Mouse (Mus musculus): Measurements from ENCODE around the gene Lhfpl2. TPM values are rescaled to one million over a fixed set of nuclear protein-coding genes. Genes with fewer than 3 reads are reported as not detected.

The Lhfpl2 gene
- polyA plus RNA-seq, 1 experiment: 35.7 TPM

DNA sequence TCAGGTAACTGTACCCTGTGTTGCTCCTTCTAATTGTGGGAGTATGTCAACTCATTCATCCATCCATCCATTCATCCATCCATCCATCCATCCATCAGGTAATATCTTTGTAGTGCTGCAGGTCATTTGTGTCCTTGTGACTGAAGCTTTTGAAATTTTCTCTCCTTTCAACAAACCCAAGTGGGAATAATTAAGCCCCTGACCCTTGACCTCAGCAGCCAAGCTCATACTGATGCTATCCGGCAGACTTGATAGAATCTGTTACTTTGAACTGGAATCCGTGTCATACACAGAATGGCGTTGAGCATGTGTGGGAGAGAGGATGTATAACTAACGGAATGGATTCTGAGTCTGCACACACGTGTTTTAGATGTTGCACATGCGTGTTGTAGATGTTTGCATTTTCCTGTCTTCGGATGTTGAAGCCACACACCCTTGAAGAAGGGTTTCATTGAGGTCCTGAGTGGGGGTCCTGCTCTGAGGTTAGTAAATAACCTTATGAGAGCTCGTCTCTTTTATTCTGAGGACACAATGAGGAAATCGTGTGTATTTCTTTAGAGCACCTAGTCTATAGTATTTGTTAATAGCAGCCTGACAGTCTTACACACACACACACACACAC, 3.8 kb downstream of the Lhfpl2 start:
- no peak for TF ChIP-seq TCF12 (IDR thresholded peaks at IDR 0.05; ENCODE audit: insufficient read depth, poor library complexity, severe bottlenecking)
- peak; percentile 55 for TF ChIP-seq POLR2AphosphoS2 (IDR thresholded peaks at IDR 0.05; ENCODE audit: insufficient read length, low read depth)
- H3K36me3 ChIP-seq (ENCODE audit: control insufficient read depth, insufficient read depth): no peaks in the 10 kb centered on the region

DNA sequence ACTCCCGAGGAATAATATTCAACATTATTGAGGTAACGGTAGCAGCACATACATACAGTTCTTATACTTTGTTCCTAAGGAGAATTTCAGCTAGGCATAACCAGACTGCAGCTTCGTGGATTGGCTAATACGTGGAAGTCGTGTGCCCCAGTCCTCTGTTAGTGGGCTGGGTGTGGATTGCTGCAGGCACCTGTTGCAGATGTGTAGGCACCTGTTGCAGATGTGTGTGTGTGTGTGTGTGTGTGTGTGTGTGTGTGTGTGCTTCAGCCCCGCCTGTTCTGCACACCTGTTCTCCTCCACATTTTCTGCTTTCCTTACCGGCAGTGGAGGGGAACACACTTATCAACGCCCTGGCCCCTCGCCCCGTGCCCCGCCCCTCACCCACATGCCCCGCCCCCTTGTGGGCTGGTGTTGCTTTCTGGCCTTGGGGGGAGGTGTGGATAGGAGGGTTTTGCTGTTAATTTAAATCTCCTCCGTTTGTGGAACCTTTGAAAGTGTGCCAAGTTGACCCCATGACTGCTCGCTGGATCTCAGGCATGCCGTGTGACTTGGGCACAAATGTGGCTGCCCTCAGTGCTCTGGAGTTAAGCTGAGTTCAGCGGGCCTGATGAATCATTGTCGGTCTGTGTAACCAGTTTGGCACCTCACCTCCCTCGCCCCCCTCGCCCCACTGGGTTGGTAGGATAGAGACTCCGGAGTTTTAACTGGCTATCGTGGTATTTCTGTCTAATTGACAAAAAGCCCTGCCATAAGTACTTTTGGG, 4.9 kb downstream of the Lhfpl2 start:
- no peak overlapping the region for H3K4me3 ChIP-seq
- peaks cover 91% of the 10 kb centered on the region for H3K79me2 ChIP-seq (ENCODE audit: control insufficient read depth, insufficient read depth)

More for the DNA sequence above, 3.8 kb downstream of the Lhfpl2 start:
- peaks cover 79% of the 10 kb centered on the region for H3K79me2 ChIP-seq (ENCODE audit: control insufficient read depth, insufficient read depth)
- H3K4me2 ChIP-seq (ENCODE audit: low read depth): no peak overlapping the region
- no peaks in the 10 kb centered on the region for H3K27me3 ChIP-seq (ENCODE audit: control insufficient read depth, insufficient read depth, insufficient read length)
- no peak overlapping the region for H3K4me3 ChIP-seq
- H3ac ChIP-seq (ENCODE audit: control insufficient read depth, insufficient read length): no peak overlapping the region

DNA sequence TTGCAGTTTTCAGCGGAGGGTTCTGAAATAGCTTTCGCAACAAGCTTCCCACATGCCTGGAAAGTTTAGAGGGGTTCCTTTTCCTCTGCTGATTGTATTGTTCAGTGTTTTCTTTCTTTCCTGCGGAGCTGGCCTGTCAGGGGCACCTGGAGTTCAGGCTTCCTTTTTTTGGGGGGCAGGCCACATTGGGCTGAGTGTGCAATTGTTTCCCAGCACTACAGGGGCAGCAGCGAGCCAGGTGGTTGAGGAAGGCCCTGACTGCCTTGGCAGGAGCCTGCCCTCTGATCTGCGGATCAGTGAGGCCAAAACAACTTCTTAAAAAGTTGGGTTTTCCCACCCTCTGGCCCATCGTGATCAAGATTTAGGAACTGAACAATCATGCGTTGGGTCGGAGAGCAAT, 5.6 kb downstream of the Lhfpl2 start:
- H3K4me3 ChIP-seq: no peak overlapping the region
- no peaks in the 10 kb centered on the region for H3K27me3 ChIP-seq (ENCODE audit: control insufficient read depth, insufficient read depth, insufficient read length)
- no peak overlapping the region for H3ac ChIP-seq (ENCODE audit: control insufficient read depth, insufficient read length)
- no peaks in the 10 kb centered on the region for H3K36me3 ChIP-seq (ENCODE audit: control insufficient read depth, insufficient read depth)
- peak overlapping the region; percentile 74 for H3K4me2 ChIP-seq (ENCODE audit: low read depth)
- TF ChIP-seq MAX (IDR thresholded peaks at IDR 0.05; ENCODE audit: low read depth) (no peak), CEBPB (IDR thresholded peaks at IDR 0.05; ENCODE audit: insufficient read depth, poor library complexity, severe bottlenecking) (peak; percentile 34; the same call in 1 of the 2 replicates), POLR2AphosphoS2 (IDR thresholded peaks at IDR 0.05; ENCODE audit: insufficient read length, low read depth) (no peak), USF1 (IDR thresholded peaks at IDR 0.05; ENCODE audit: low read depth) (no peak), TCF12 (IDR thresholded peaks at IDR 0.05; ENCODE audit: insufficient read depth, poor library complexity, severe bottlenecking) (no peak), E2F4 (IDR thresholded peaks at IDR 0.05; ENCODE audit: insufficient read depth) (no peak)
- peaks cover 95% of the 10 kb centered on the region for H3K79me2 ChIP-seq (ENCODE audit: control insufficient read depth, insufficient read depth)

More for the DNA sequence above, 4.9 kb downstream of the Lhfpl2 start:
- H3K4me2 ChIP-seq (ENCODE audit: low read depth): peak overlapping the region; percentile 74
- H3ac ChIP-seq (ENCODE audit: control insufficient read depth, insufficient read length): no peak overlapping the region
- peak; percentile 3 to 89 (median 71) for TF ChIP-seq MYOD1 (IDR thresholded peaks at IDR 0.05; ENCODE audit: control insufficient read depth in 1 of 3, insufficient read length in 2 of 3, low read depth in 2 of 3)
- no peak for TF ChIP-seq MAX (IDR thresholded peaks at IDR 0.05; ENCODE audit: low read depth)
- TF ChIP-seq TCF3 (IDR thresholded peaks at IDR 0.05; ENCODE audit: insufficient read length, low read depth): peak; percentile 63
- peak; percentile 12 for TF ChIP-seq POLR2A (IDR thresholded peaks at IDR 0.05; ENCODE audit: insufficient read length, low read depth)
- TF ChIP-seq TCF12 (IDR thresholded peaks at IDR 0.05; ENCODE audit: insufficient read depth, poor library complexity, severe bottlenecking): peak; percentile 43
- TF ChIP-seq POLR2AphosphoS2 (IDR thresholded peaks at IDR 0.05; ENCODE audit: insufficient read length, low read depth): peak; percentile 76
- peak; percentile 23 to 83 (median 65) for TF ChIP-seq MYOG (IDR thresholded peaks at IDR 0.05; ENCODE audit: control insufficient read depth in 1 of 3, insufficient read depth in 1 of 3, insufficient read length in 2 of 3, low read depth in 2 of 3)
- no peak for TF ChIP-seq CEBPB (IDR thresholded peaks at IDR 0.05; ENCODE audit: insufficient read depth, poor library complexity, severe bottlenecking)
- peak; percentile 9 for TF ChIP-seq USF1 (IDR thresholded peaks at IDR 0.05; ENCODE audit: low read depth)
- H3K27me3 ChIP-seq (ENCODE audit: control insufficient read depth, insufficient read depth, insufficient read length): no peaks in the 10 kb centered on the region
- H3K36me3 ChIP-seq (ENCODE audit: control insufficient read depth, insufficient read depth): no peaks in the 10 kb centered on the region

DNA sequence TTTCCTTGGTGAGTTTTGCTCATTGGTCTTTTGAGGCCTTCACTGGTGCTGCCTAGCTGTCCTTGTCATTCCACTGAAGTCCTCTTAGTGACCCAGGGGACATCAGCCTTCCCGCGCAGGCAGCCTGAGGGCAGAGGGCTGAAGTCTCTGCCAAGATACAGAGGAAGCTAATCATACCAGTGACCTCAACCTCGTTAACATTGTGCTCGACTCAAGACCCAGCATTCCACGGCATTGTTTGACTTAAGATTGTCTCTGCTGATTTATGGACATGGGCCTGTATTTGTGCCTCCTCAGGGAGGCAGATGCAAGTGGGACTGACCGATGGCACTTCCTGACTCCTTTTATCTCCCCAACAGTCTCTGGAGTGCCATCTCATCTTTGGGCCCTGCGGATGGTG, 7.0 kb downstream of the Lhfpl2 start:
- no peaks in the 10 kb centered on the region for H3K36me3 ChIP-seq (ENCODE audit: control insufficient read depth, insufficient read depth)
- H3ac ChIP-seq (ENCODE audit: control insufficient read depth, insufficient read length): no peak overlapping the region
- no peaks in the 10 kb centered on the region for H3K27me3 ChIP-seq (ENCODE audit: control insufficient read depth, insufficient read depth, insufficient read length)
- TF ChIP-seq MYOD1 (IDR thresholded peaks at IDR 0.05; ENCODE audit: control insufficient read depth in 1 of 3, insufficient read length in 2 of 3, low read depth in 2 of 3): peak in 1 of 3 experiments; percentile 6
- TF ChIP-seq MAX (IDR thresholded peaks at IDR 0.05; ENCODE audit: low read depth): no peak
- peak overlapping the region; percentile 74 for H3K4me2 ChIP-seq (ENCODE audit: low read depth)
- H3K79me2 ChIP-seq (ENCODE audit: control insufficient read depth, insufficient read depth): peaks cover 95% of the 10 kb centered on the region
- H3K4me3 ChIP-seq: no peak overlapping the region

DNA sequence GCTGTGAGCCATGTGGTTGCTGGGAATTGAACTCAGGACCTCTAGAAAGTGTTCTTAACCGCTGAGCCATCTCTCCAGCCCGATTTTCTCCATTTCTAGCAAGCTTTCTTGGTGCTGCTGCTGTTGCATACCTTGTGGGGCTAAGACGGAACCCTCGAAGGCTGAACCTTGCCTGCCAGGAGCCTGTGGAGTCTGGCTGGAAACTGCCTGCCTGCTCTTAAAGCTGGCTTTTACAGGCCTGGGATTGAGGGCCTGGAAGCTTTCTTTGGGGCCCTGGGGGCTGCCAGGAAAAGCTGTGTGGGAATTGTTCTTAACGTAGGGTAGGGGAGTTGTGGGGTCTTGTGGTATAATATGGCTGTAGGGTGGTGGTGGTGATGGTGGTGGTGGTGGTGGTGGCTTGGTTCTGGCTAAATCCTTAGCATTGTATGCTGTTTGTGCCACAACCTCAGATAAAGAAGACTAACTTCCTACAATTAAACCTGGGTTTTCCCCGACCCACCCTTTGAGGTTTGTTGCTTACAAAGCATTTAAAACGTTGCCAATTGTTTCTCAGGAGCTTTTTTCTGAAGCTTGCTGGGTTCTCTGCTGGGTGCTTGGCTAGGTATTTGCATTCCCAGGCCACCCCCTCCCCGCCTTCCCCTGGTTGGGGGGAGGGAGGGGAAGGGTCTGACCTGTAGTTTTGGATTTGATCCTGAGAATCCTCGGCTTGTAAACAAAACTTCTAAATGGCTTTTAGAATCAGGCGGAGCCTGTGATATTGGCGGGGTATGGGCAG, 7.9 kb downstream of the Lhfpl2 start:
- H3K36me3 ChIP-seq (ENCODE audit: control insufficient read depth, insufficient read depth): no peaks in the 10 kb centered on the region
- no peaks in the 10 kb centered on the region for H3K27me3 ChIP-seq (ENCODE audit: control insufficient read depth, insufficient read depth, insufficient read length)
- no peak overlapping the region for H3K4me3 ChIP-seq
- H3K79me2 ChIP-seq (ENCODE audit: control insufficient read depth, insufficient read depth): peaks cover 96% of the 10 kb centered on the region
- H3K4me2 ChIP-seq (ENCODE audit: low read depth): peak overlapping the region; percentile 74
- no peak overlapping the region for H3ac ChIP-seq (ENCODE audit: control insufficient read depth, insufficient read length)
- TF ChIP-seq SRF (IDR thresholded peaks at IDR 0.05; ENCODE audit: control insufficient read depth, insufficient read length, low read depth) (no peak), USF1 (IDR thresholded peaks at IDR 0.05; ENCODE audit: low read depth) (no peak), MAX (IDR thresholded peaks at IDR 0.05; ENCODE audit: low read depth) (no peak), E2F4 (IDR thresholded peaks at IDR 0.05; ENCODE audit: insufficient read depth) (no peak), POLR2AphosphoS2 (IDR thresholded peaks at IDR 0.05; ENCODE audit: insufficient read length, low read depth) (no peak), CEBPB (IDR thresholded peaks at IDR 0.05; ENCODE audit: insufficient read depth, poor library complexity, severe bottlenecking) (no peak), MYOD1 (IDR thresholded peaks at IDR 0.05; ENCODE audit: control insufficient read depth in 1 of 3, insufficient read length in 2 of 3, low read depth in 2 of 3) (no peak), POLR2A (IDR thresholded peaks at IDR 0.05; ENCODE audit: insufficient read length, low read depth) (no peak), TCF12 (IDR thresholded peaks at IDR 0.05; ENCODE audit: insufficient read depth, poor library complexity, severe bottlenecking) (no peak), REST (IDR thresholded peaks at IDR 0.05; ENCODE audit: insufficient read depth, insufficient read length) (no peak), TCF3 (IDR thresholded peaks at IDR 0.05; ENCODE audit: insufficient read length, low read depth) (no peak), MYOG (IDR thresholded peaks at IDR 0.05; ENCODE audit: control insufficient read depth in 1 of 3, insufficient read depth in 1 of 3, insufficient read length in 2 of 3, low read depth in 2 of 3) (no peak)
